Mouse (Mus musculus) forebrain, embryonic 16.5 days (tissue): ENCODE data around the gene Slc25a54. TPM values are rescaled to one million over a fixed set of nuclear protein-coding genes. Genes with fewer than 3 reads are reported as not detected.
A peak's percentile ranks its signal among the peaks of the same experiment; 100 is the strongest.

Experiments used
- ATAC-seq: fragments of 200-750 bp; cut with Nextera tagmentation; 2 replicates; pipeline ENCODE4 v1.8.0; 2017; ENCODE audit warnings: mild to moderate bottlenecking, moderate library complexity
- H3K27ac ChIP-seq: fragments of 300-500 bp; sonication (generic); 2 replicates; pipeline ENCODE4 v1.5.1; 2014; ENCODE audit warnings: low read length, control low read depth
- H3K27me3 ChIP-seq: fragments of 300-500 bp; sonication (generic); replicated peaks from 2 replicates; pipeline ENCODE4 v1.6.1; 2014; ENCODE audit warnings: low read length; ENCODE audit not compliant: control insufficient read depth, insufficient read depth
- H3K36me3 ChIP-seq: fragments of 300-500 bp; sonication (generic); 2 replicates; pipeline ENCODE4 v1.6.1; 2014; ENCODE audit not compliant: control insufficient read depth, insufficient read depth
- H3K4me1 ChIP-seq: fragments of 300-500 bp; sonication (generic); replicated peaks from 2 replicates; pipeline ENCODE4 v1.6.1; 2014; ENCODE audit warnings: low read length; ENCODE audit not compliant: control insufficient read depth, insufficient read depth
- H3K4me2 ChIP-seq: fragments of 300-500 bp; sonication (generic); 2 replicates; pipeline ENCODE4 v1.6.1; 2014; ENCODE audit warnings: mild to moderate bottlenecking, low read length, control low read depth
- H3K4me3 ChIP-seq: fragments of 300-500 bp; sonication (generic); replicated peaks from 2 replicates; pipeline ENCODE4 v1.5.1; 2014; ENCODE audit warnings: mild to moderate bottlenecking, low read length, control low read depth
- H3K9ac ChIP-seq: fragments of 300-500 bp; sonication (generic); replicated peaks from 2 replicates; pipeline ENCODE4 v1.6.1; 2014; ENCODE audit warnings: low read depth, low read length, control low read depth
- H3K9me3 ChIP-seq: fragments of 300-500 bp; sonication (generic); 2 replicates; pipeline ENCODE4 v1.6.1; 2016; ENCODE audit warnings: low read length; ENCODE audit not compliant: control insufficient read depth
- WGBS: fragments of 180-500 bp; shearing (Covaris S2); extraction: QIAGEN DNeasy Blood & Tissue Kit; methylation state at CpG from one replicate; pipeline ENCODE4 v1.1.7; 2014; 5-methylcytosine and 5-hydroxymethylcytosine counted together
- polyA plus RNA-seq: library from polyadenylated mRNA; unstranded; fragments of >200 nt; fragmentation: Nextera tagmentation; extraction: Ambion mirVana; gene quantifications from 2 replicates; pipeline ENCODE4 v1.2.1, GENCODE M21; 2015

The Slc25a54 gene
- polyA plus RNA-seq, 1 experiment from 2014 or later = not detected

DNA sequence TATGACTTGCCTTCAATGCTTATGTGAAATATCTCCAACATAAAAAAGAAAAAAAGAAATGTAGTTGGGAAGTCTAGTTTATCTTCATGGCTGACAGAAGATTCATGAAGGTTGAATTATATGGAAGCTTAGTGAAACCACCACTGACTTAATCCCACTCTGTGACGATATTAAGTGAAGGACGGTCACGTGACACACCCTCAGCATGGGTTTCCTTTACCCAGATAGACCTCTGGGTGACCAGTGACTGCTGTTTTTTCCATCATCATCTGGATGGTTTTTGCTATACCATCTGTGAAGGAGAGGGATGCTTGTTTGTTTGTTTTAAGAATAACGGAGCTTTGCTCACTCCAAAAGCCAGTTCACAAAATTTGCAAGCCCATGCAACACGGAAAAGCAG lies 39.3 kb downstream of the Slc25a54 start:
- no peaks in the 10 kb centered on the region for H3K36me3 ChIP-seq
- 75% methylated on average over 5 of the region's 5 CpGs for WGBS

DNA sequence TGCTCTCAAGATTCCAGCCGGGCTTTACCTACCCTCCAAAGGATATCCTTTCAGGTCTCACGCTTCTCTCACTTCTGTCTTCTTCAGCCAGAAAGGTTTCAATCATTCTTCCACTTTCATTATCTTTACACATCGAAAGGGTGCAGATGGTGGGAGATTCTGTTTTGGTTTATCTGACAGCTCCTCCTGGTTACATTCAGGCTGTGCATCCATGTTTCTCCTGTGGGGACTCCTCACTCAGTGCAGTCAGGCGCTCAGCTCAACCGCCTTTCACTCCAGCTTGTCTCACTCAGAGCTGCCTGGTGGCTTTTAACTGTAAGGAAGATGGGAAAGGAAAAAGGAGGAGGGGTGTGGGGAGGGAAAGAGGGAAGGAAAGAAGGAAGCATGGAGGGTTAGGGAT lies 39.7 kb downstream of the Slc25a54 start:
- Histone ChIP-seq H3K4me3 (no peak overlapping the region), H3K9me3 (no peaks in the 10 kb centered on the region), H3K27me3 (no peaks in the 10 kb centered on the region), H3K4me2 (no peak overlapping the region), H3K9ac (no peak overlapping the region), H3K27ac (no peak overlapping the region), H3K36me3 (no peaks in the 10 kb centered on the region), H3K4me1 (peaks cover 11% of the 10 kb centered on the region; the same call in 1 of the 2 replicates)
- WGBS = 63% methylated on average over 5 of the region's 5 CpGs
- peak; percentile 71 for ATAC-seq

More for the DNA sequence above, 39.3 kb downstream of the Slc25a54 start:
- Histone ChIP-seq H3K9ac (no peak overlapping the region), H3K4me2 (no peak overlapping the region), H3K4me1 (peaks cover 11% of the 10 kb centered on the region; the same call in 1 of the 2 replicates), H3K27ac (no peak overlapping the region), H3K27me3 (no peaks in the 10 kb centered on the region), H3K4me3 (no peak overlapping the region), H3K9me3 (no peaks in the 10 kb centered on the region)
- no peak for ATAC-seq

DNA sequence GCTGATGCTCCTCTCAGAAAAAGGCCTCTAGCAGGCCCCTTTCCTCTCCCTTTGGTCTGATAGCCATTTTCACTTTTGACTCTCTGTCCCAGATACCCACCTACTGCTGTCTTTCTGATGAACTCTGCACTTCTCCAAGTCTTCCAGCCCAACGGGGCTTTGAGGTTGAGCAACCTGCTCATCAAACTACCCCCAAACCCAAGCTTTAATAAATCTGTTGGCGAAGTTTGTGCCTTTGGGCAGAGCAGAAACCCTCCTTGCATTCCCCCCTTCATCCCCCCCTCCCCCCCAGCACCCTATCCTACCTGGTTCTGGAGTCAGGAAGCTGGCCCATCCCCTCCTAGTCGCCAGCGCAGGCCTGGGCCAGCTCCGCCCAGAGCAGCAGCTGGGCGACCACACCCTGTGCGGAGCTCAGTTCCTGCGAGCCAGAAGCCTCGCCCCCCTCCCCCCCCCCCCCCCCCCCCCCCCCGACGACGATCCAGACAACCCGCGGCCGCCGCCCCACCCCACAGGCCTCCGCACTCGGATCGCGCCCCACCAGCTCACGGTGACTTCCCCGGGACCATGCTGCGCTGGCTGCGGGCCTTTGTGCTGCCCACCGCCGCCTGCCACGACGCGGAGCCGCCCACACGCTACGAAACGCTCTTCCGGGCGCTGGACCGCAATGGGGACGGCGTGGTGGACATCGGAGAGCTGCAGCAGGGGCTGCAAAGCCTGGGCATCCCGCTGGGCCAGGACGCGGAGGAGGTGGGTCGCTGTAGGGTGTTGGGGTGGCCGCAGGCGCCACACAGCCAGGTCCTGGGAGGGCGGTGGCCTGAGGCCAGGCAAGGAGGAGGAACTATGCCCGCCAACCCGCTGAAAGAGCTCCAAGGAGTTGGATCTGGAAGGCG lies 42.6 kb downstream of the Slc25a54 start, which contains the start of gene Slc25a24:
TSS of gene Slc25a24 (plus strand) at position 509 of the 890 bp plus-strand sequence.
- peak within 1 kb of the TSS; percentile 63 for H3K4me3 ChIP-seq
- H3K9me3 ChIP-seq = no peaks in the 10 kb centered on the region
- WGBS = 2% methylated on average over 35 of the region's 49 CpGs
- ATAC-seq = peak; percentile 84
- H3K4me1 ChIP-seq = peaks cover 11% of the 10 kb centered on the region; the same call in 1 of the 2 replicates
- H3K27me3 ChIP-seq = no peaks in the 10 kb centered on the region
- H3K27ac ChIP-seq = peak within 1 kb of the TSS; percentile 21; the same call in 1 of the 2 replicates
- no peaks in the 10 kb centered on the region for H3K36me3 ChIP-seq
- H3K4me2 ChIP-seq = peak within 1 kb of the TSS; percentile 85
- peak within 1 kb of the TSS; percentile 87 for H3K9ac ChIP-seq

DNA sequence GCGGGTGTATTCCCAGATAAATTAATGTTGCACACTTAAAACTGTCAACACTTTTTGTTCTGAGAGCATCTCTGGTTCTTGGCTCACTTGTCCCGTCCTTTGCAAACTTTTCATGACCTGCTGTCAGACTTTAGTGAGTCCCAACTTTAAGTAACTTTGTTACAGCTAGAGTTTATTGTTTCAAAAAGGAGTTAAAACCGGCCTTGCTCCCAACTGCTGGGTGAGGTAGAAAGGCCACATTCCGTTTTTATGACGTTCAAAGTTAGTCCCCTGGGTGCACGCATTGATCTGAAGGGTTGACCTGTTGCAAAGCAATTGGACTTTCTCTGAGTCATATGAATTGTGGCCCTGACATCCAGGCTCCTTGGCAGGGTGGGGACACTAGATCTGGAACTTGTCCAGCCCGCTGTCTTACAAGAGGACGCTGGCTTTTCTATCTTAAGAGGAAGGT lies 43.3 kb downstream of the Slc25a54 start:
- WGBS = 8% methylated on average over 8 of the region's 8 CpGs

DNA sequence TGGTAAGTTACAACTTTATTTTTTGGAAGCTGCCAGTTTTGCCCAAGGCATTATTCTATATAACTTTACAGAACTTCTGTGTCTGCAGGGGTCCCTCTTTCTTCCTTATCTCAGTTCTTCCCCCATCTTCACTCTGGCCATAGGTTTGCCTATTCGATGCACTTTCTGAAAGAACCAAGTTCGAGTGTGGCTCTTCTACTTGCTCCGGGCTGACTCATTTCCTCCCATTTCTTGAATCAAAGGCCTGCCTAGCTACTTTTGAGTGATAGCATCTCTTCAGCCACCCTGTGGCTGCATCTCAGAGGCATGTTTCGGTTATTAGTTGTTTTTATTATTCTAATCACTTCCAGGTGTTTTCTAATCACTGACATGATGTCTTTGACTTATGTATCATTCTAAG lies 43.8 kb downstream of the Slc25a54 start:
- Histone ChIP-seq H3K4me2 (peak overlapping the region; percentile 85; the same call in 1 of the 2 replicates), H3K27me3 (no peaks in the 10 kb centered on the region), H3K4me3 (no peak overlapping the region), H3K9me3 (no peaks in the 10 kb centered on the region), H3K27ac (no peak overlapping the region), H3K4me1 (peaks cover 11% of the 10 kb centered on the region; the same call in 1 of the 2 replicates), H3K9ac (no peak overlapping the region), H3K36me3 (no peaks in the 10 kb centered on the region)
- ATAC-seq = no peak
- WGBS = 68% methylated on average over 4 of the region's 4 CpGs

More for the DNA sequence above, 43.3 kb downstream of the Slc25a54 start:
- peak overlapping the region; percentile 85 for H3K4me2 ChIP-seq
- ATAC-seq = no peak
- no peaks in the 10 kb centered on the region for H3K9me3 ChIP-seq
- peak overlapping the region; percentile 87 for H3K9ac ChIP-seq
- H3K36me3 ChIP-seq = no peaks in the 10 kb centered on the region
- peak overlapping the region; percentile 63 for H3K4me3 ChIP-seq
- no peaks in the 10 kb centered on the region for H3K27me3 ChIP-seq
- peaks cover 11% of the 10 kb centered on the region; the same call in 1 of the 2 replicates for H3K4me1 ChIP-seq
- H3K27ac ChIP-seq = no peak overlapping the region

DNA sequence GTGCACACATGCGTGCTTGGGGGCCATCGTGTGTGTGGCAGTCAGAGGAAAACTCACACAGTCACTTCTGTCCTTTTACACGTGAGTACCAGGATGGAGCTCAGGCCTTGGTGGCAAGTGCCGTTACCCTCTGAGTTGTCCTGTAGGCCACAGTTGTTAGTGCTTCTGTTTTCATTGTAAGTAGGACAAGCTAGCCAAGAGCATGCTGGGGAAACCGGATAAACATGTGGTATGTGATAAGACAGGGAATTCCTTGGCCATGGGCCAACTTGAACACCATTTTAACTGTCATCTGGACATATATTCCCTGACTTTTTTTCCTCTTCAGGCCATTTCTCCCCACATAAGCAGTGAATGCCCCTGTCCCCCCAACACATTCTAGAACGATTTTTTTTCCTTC lies 45.3 kb downstream of the Slc25a54 start:
- no peak overlapping the region for H3K4me2 ChIP-seq
- H3K36me3 ChIP-seq = no peaks in the 10 kb centered on the region
- H3K4me1 ChIP-seq = peaks cover 11% of the 10 kb centered on the region; the same call in 1 of the 2 replicates
- no peak overlapping the region for H3K27ac ChIP-seq
- no peak overlapping the region for H3K4me3 ChIP-seq
- H3K27me3 ChIP-seq = no peaks in the 10 kb centered on the region
- H3K9me3 ChIP-seq = no peaks in the 10 kb centered on the region
- no peak for ATAC-seq
- no peak overlapping the region for H3K9ac ChIP-seq
- WGBS = 79% methylated on average over 6 of the region's 6 CpGs

DNA sequence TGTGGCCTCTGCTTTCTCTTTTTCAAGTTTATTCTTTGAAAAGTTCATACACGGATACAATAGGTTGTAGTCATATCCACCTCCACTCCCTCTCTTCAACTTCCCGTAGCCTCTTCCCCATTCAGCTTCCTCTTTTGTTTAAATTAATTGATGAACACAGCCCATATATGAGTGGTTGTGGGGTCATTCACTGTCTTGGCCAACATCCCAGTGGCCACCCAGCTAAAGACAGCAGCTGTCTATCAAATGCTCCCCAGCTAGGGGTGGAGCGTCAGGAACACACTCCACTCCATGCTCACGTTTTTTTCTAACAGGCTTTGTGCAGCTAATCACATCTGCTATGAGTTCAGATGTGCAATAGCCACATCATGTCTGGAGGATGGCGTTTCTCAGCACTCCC lies 49.5 kb downstream of the Slc25a54 start:
- no peaks in the 10 kb centered on the region for H3K36me3 ChIP-seq
- H3K4me1 ChIP-seq = no peaks in the 10 kb centered on the region
- H3K9me3 ChIP-seq = no peaks in the 10 kb centered on the region
- ATAC-seq = no peak
- H3K4me2 ChIP-seq = no peak overlapping the region
- H3K4me3 ChIP-seq = no peak overlapping the region
- H3K9ac ChIP-seq = no peak overlapping the region
- no peaks in the 10 kb centered on the region for H3K27me3 ChIP-seq
- H3K27ac ChIP-seq = no peak overlapping the region
- WGBS = 50% methylated on average over 5 of the region's 5 CpGs

DNA sequence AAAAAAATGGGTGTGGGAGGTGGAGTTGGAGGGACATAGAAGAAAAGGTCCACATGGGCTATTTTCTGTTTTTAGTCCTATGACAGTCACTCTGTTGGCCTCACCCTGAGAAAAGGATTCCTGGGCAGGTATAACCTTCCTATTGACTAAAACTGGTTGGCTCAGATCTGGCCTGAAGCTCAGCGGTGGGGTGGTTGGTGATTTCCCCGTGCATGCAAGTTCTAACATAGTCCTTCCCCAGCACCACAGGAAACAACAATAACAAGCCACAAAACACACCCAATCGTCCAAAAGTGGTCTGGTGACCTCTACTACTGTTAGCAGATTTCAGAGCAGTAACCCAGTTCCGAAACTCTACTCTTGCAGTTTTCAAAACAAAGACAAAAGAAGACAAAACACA lies 52.7 kb downstream of the Slc25a54 start:
- Histone ChIP-seq H3K27me3 (no peaks in the 10 kb centered on the region), H3K4me1 (no peaks in the 10 kb centered on the region), H3K27ac (no peak overlapping the region), H3K9ac (no peak overlapping the region), H3K4me3 (no peak overlapping the region), H3K36me3 (no peaks in the 10 kb centered on the region), H3K9me3 (no peaks in the 10 kb centered on the region), H3K4me2 (no peak overlapping the region)
- 86% methylated on average over 4 of the region's 4 CpGs for WGBS
- no peak for ATAC-seq

DNA sequence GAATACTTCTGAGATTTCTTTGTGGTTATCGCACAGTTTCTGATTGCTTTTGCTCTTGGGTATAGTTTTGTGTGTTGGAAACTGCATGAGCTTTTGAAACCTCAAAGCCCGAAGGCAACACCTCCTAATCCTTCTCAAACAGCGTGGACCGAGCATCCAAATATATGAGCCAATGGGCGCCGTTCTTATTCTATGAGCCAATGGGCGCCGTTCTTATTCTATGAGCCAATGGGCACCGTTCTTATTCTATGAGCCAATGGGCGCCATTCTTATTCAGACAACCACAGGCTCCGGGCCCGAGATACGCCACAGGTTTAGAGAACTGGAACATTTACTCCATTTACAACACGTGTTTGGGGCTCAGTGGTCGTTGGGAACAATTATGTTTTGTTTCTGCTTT lies 53.8 kb downstream of the Slc25a54 start:
- Histone ChIP-seq H3K4me2 (no peak overlapping the region), H3K36me3 (no peaks in the 10 kb centered on the region), H3K4me1 (no peaks in the 10 kb centered on the region), H3K9me3 (no peaks in the 10 kb centered on the region), H3K9ac (no peak overlapping the region), H3K27ac (no peak overlapping the region), H3K4me3 (no peak overlapping the region), H3K27me3 (no peaks in the 10 kb centered on the region)
- WGBS = 92% methylated on average over 15 of the region's 15 CpGs
- no peak for ATAC-seq
